Mouse (Mus musculus): ENCODE data around the gene Tube1. TPM values are rescaled to one million over a fixed set of nuclear protein-coding genes. Genes with fewer than 3 reads are reported as not detected.
A peak's percentile ranks its signal among the peaks of the same experiment; 100 is the strongest.

Tube1 gene
- polyA plus RNA-seq (2011; ENCODE audit: insufficient read length, low read depth, missing spikeins): 7.2 and 7.7 TPM in 2 replicates

DNA sequence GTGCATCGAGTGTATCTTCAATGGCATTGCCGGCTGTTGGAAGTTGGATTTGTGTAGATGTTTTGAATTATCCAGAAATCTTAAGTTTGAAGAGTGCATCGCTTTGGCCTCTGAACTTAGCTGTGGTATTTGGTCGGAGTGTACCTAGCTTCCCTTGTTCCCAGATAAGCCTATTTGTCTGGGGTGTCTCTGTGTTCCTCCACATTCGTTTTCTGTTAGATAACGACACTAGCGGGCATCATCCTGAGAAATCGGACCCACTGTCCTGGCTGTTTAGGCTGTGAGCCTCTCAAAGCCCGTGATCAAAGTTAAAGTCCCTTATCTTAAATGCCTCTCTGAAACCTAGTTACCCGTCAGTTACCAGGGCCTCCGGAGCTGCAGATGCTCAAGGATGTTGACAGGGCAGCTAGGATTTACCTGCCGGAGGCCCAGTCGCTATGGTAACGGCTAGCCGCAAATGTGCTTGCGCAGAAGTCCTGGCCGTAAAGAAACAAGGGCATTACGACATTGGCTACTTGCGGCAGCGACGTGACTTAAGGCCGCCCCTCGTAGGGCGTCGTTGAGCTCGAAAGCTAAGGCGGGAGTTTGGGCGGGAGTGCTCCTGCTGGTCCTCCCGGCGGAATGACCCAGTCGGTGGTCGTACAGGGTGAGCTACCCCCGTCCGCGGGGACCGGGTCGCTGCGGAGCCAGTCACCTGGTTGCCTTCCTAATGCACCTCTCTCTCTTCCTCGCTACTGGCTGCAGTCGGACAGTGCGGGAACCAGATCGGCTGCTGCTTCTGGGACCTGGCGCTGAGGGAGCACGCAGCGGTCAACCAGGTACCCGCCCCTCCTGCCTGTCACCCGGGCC, at the start of gene Tube1, which contains the start of gene Fam229b:
TSS of gene Tube1 (plus strand) at position 515 of the 849 bp plus-strand sequence.
TSS of gene Fam229b (minus strand) at position 453 of the 849 bp plus-strand sequence.
- Histone ChIP-seq H3K27ac (ENCODE audit: insufficient read depth, low read length) (no peak within 1 kb of the TSS), H3K4me1 (ENCODE audit: control insufficient read depth, insufficient read depth, low read length) (no peaks in the 10 kb centered on the region), H3K4me3 (ENCODE audit: insufficient read depth, low read length) (peak within 1 kb of the TSS; percentile 75)
- TF ChIP-seq POLR2A (IDR thresholded peaks at IDR 0.05; ENCODE audit: low read depth, low read length): peak; percentile 73
- TF ChIP-seq CTCF (IDR thresholded peaks at IDR 0.05; ENCODE audit: borderline replicate concordance, insufficient read depth, low read length): no peak

DNA sequence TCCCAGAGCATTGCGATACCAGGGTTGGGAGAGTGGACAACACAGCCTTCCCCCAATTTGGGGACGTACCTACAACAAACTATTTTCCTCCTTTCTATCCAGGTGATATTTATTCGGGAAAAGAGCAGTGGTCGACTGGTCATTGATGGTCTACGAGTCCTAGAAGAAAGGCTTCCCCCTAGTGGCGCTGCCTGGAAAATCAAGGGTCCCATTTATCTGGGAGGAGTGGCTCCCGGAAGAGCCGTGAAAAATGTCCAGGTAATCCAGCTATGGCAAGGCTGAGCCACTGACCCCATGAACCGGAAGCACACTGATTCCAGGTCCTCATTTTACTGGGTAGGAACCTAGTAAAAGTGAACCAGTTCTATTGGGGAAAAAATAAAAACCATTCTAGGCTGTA, 36.8 kb upstream of the Tube1 start:
- no peak for TF ChIP-seq POLR2A (IDR thresholded peaks at IDR 0.05; ENCODE audit: low read depth, low read length)
- no peak for TF ChIP-seq CTCF (IDR thresholded peaks at IDR 0.05; ENCODE audit: borderline replicate concordance, insufficient read depth, low read length)
- Histone ChIP-seq H3K4me3 (ENCODE audit: insufficient read depth, low read length) (no peak overlapping the region), H3K27ac (ENCODE audit: insufficient read depth, low read length) (no peak overlapping the region), H3K4me1 (ENCODE audit: control insufficient read depth, insufficient read depth, low read length) (no peaks in the 10 kb centered on the region)

DNA sequence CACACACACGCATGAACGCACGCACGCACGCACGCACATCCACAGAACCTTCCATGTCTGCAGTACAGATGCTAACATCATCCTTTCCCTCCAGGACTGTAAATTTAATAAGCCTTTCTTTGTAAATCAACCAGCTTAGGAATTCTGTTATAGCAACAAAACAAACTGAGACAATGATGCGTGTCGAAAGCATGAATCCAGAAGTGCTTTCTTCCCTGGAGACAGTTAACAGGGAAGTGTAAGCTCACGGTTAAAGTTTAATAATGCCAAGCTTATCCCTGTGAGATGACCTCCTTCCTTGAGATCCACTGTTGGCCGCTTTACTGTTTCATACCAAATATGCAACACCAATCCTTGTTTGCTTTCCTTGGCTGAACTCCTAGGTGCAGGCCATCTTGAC, 35.0 kb upstream of the Tube1 start:
- Histone ChIP-seq H3K4me3 (ENCODE audit: insufficient read depth, low read length) (no peak overlapping the region), H3K4me1 (ENCODE audit: control insufficient read depth, insufficient read depth, low read length) (no peaks in the 10 kb centered on the region), H3K27ac (ENCODE audit: insufficient read depth, low read length) (no peak overlapping the region)
- no peak for TF ChIP-seq POLR2A (IDR thresholded peaks at IDR 0.05; ENCODE audit: low read depth, low read length)
- TF ChIP-seq CTCF (IDR thresholded peaks at IDR 0.05; ENCODE audit: borderline replicate concordance, insufficient read depth, low read length): no peak

DNA sequence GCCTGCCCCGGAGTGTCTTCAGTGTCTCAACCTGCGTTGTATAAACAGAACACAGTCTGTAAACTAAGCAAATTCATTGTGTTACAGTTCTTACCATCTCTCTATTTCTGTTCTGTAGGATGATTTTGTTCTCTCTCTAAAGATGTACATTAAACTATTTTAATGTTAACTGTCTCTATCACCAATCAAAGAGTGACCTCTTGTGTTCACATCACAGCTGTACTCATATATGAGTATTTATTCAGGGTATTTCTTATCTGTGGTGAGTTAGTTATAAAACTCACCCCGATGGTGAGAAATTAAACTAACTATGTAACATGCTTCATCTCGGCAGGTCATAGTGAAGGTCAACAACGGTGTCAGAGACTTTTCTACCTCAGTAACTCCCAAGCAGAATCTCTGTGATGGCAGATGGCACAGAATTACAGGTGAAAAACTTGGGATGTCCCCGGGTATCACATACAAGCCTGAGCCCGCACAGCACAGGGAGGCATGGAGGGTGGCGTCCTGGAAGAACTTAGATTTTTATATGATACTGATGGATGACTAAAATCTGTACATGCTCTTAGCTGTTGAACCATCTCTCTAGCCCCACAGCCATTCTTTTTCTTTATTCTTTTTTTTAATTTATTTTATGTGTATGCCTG, 28.9 kb upstream of the Tube1 start:
- no peak overlapping the region for H3K27ac ChIP-seq (ENCODE audit: insufficient read depth, low read length)
- no peak overlapping the region for H3K4me3 ChIP-seq (ENCODE audit: insufficient read depth, low read length)
- TF ChIP-seq CTCF (IDR thresholded peaks at IDR 0.05; ENCODE audit: borderline replicate concordance, insufficient read depth, low read length) (no peak), POLR2A (IDR thresholded peaks at IDR 0.05; ENCODE audit: low read depth, low read length) (no peak)
- H3K4me1 ChIP-seq (ENCODE audit: control insufficient read depth, insufficient read depth, low read length): no peaks in the 10 kb centered on the region

DNA sequence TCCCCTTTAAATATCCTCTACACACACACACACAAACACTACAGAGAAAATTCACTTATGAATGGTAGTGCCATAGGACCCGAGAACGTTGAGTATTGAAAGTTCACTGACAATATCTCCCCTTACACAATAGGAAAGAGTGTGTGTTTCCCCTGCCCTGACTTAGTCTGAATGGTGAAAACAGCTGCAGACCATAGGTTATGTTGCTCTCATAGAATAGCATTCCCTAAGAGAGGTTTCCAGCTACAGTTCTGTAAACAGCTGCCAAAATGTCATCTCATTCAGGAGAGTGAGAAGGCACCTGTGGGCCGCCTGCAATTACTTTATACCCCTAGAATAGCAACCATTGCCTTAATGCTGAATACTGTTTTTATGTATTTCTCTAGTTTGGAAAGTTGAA, 27.4 kb upstream of the Tube1 start:
- Histone ChIP-seq H3K27ac (ENCODE audit: insufficient read depth, low read length) (no peak overlapping the region), H3K4me1 (ENCODE audit: control insufficient read depth, insufficient read depth, low read length) (no peaks in the 10 kb centered on the region), H3K4me3 (ENCODE audit: insufficient read depth, low read length) (no peak overlapping the region)
- TF ChIP-seq CTCF (IDR thresholded peaks at IDR 0.05; ENCODE audit: borderline replicate concordance, insufficient read depth, low read length) (no peak), POLR2A (IDR thresholded peaks at IDR 0.05; ENCODE audit: low read depth, low read length) (no peak)

DNA sequence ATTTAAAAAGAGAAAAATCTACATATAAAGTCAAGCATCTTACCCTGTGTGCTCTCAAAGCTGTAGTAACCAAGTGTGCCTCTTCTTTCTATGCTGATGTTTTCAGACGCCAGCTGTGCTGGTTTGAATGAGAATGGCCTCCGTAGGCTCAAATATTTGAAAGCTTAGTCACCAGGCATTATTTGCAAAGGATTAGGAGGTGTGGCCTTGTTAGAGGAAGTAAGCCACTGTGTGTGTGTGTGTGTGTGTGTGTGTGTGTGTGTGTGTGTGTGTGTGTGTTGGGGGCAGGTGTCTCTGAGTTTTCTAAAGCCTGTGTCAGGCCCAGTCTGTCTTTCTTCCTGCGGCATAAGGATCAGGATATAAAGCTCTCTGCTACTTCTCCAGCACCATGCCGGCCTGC, 26.8 kb upstream of the Tube1 start:
- no peak overlapping the region for H3K4me3 ChIP-seq (ENCODE audit: insufficient read depth, low read length)
- no peak for TF ChIP-seq CTCF (IDR thresholded peaks at IDR 0.05; ENCODE audit: borderline replicate concordance, insufficient read depth, low read length)
- no peaks in the 10 kb centered on the region for H3K4me1 ChIP-seq (ENCODE audit: control insufficient read depth, insufficient read depth, low read length)
- H3K27ac ChIP-seq (ENCODE audit: insufficient read depth, low read length): no peak overlapping the region

DNA sequence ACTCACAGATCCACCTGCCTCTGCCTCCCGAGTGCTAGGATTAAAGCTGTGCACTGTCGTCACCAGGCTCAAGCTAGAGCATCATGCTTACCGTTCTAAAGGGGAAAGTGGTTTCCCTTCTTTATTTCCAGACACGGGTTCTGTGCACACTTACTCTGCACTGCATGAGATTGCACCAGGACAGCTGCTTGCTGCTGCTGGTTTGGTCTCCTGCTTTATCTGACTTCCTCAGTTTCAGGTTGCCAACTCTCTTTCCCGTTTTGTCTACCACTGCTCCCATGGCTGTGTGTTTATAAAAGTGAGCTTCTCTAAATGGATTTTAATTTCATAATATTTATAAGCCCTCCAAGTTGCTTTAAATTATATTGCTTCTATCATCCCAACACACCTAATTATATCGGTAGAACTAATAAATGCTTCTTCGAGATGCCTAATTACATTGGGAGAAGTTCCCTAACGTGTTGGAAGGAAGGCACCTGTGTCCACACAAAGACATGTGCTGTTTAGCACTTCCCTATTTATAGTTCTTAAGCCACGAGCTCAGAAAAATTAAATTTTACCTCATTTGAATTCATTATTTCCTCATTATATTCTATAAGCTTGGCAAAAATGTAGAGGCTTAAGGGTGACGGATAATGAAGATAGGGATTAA, 24.8 kb upstream of the Tube1 start:
- no peak for TF ChIP-seq POLR2A (IDR thresholded peaks at IDR 0.05; ENCODE audit: low read depth, low read length)
- TF ChIP-seq CTCF (IDR thresholded peaks at IDR 0.05; ENCODE audit: borderline replicate concordance, insufficient read depth, low read length): no peak
- Histone ChIP-seq H3K4me1 (ENCODE audit: control insufficient read depth, insufficient read depth, low read length) (no peaks in the 10 kb centered on the region), H3K27ac (ENCODE audit: insufficient read depth, low read length) (no peak overlapping the region), H3K4me3 (ENCODE audit: insufficient read depth, low read length) (no peak overlapping the region)

DNA sequence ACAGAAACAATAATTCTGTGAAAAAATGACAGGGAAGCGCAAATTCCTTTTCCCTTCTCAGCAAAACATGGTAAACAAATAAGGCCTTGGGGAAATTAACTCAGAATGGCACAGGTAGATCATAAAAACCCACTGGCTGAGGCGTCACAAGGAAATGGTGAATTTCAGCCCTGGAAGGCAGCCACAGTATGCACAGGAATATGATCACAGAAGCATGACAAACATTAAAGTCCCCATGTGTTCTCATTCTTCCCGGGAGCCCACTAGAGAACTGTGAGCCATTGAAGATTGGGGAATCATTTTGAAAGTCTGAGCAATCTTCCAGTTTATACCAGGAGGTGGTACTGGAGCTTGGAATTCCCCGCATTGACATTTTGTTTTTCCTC, 24.3 kb upstream of the Tube1 start:
- no peak overlapping the region for H3K27ac ChIP-seq (ENCODE audit: insufficient read depth, low read length)
- H3K4me1 ChIP-seq (ENCODE audit: control insufficient read depth, insufficient read depth, low read length): no peaks in the 10 kb centered on the region
- H3K4me3 ChIP-seq (ENCODE audit: insufficient read depth, low read length): no peak overlapping the region
- TF ChIP-seq CTCF (IDR thresholded peaks at IDR 0.05; ENCODE audit: borderline replicate concordance, insufficient read depth, low read length) (no peak), POLR2A (IDR thresholded peaks at IDR 0.05; ENCODE audit: low read depth, low read length) (no peak)

DNA sequence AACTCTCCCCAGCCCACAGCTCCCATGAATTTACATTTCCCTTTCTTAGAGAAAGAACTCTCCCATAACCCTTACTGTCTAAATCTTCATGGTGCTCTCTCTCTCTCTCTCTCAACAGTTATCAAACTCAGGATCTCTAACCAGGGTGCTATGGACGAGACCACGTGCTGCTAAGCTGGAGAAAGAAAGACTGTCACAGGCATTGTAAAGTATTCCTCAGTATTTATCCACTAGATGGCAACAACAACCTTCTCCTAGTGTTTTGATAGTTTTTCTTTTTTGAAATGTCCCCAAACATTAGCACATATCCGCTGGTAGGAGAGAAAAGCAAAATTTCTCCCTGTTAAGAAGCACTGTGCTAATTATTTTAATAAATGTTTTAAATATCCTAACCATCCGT, 12.4 kb upstream of the Tube1 start:
- Histone ChIP-seq H3K4me3 (ENCODE audit: insufficient read depth, low read length) (no peak overlapping the region), H3K4me1 (ENCODE audit: control insufficient read depth, insufficient read depth, low read length) (no peaks in the 10 kb centered on the region), H3K27ac (ENCODE audit: insufficient read depth, low read length) (no peak overlapping the region)
- no peak for TF ChIP-seq CTCF (IDR thresholded peaks at IDR 0.05; ENCODE audit: borderline replicate concordance, insufficient read depth, low read length)
- no peak for TF ChIP-seq POLR2A (IDR thresholded peaks at IDR 0.05; ENCODE audit: low read depth, low read length)

DNA sequence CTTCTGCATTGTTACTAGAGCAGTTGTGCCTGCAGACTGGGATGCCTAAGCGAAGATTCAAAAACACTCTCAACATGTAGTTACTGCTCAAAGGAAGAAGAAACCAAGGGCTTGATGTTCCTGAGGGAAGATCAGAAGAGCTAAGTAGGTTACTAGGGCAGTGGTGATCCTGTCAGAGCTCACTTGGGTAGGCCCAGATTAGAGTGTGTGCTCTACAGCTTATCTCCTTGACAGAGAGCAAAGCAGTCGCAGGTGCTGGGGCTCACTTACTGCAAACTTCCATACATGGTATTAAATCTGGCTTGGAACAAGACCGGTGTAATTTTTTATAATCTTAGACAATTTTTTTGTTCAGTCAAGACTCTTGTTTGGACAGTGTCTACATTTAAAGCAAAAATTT, 4.0 kb downstream of the Tube1 start:
- Histone ChIP-seq H3K4me1 (ENCODE audit: control insufficient read depth, insufficient read depth, low read length) (no peaks in the 10 kb centered on the region), H3K4me3 (ENCODE audit: insufficient read depth, low read length) (no peak overlapping the region), H3K27ac (ENCODE audit: insufficient read depth, low read length) (no peak overlapping the region)
- TF ChIP-seq CTCF (IDR thresholded peaks at IDR 0.05; ENCODE audit: borderline replicate concordance, insufficient read depth, low read length) (no peak), POLR2A (IDR thresholded peaks at IDR 0.05; ENCODE audit: low read depth, low read length) (no peak)

All from embryonic fibroblast, embryonic 13.5 days (primary cell).